Mouse (Mus musculus) MEL (cell line): ENCODE data around the gene Ranbp1. TPM values are rescaled to one million over a fixed set of nuclear protein-coding genes. Genes with fewer than 3 reads are reported as not detected.

Experiments used
- DNase-seq: peaks from one replicate; pipeline ENCODE4 v3.0.0; 2011; ENCODE audit warnings: low read depth, low spot score
- H3K27ac ChIP-seq: 2 replicates; pipeline ENCODE4 v1.5.1; 2012; ENCODE audit warnings: low read depth, mild to moderate bottlenecking, control low read depth, low read length, moderate library complexity; ENCODE audit not compliant: control insufficient read depth
- H3K27me3 ChIP-seq, 2 experiments: fragments of 150-350 bp in 1 of 2; sonication (generic) in 1 of 2; 2 replicates each; pipeline ENCODE4 v1.6.1; 2012; ENCODE audit warnings: low read length in 2 of 2, mild to moderate bottlenecking in 2 of 2, improper control_type of control experiment in 1 of 2, moderate library complexity in 1 of 2; ENCODE audit not compliant: insufficient read depth in 2 of 2, control insufficient read depth in 1 of 2
- H3K36me3 ChIP-seq, 2 experiments: 2 replicates each; pipeline ENCODE4 v1.6.1; 2012 to 2014; ENCODE audit warnings: low read length in 2 of 2, improper control_type of control experiment in 1 of 2, inconsistent platforms in 1 of 2, mild to moderate bottlenecking in 1 of 2; ENCODE audit not compliant: insufficient read depth in 2 of 2, control insufficient read depth in 1 of 2
- H3K4me1 ChIP-seq, 2 experiments: fragments of 150-350 bp in 1 of 2; sonication (generic) in 1 of 2; 2 replicates each; pipeline ENCODE4 v1.6.1; 2012; ENCODE audit warnings: low read length in 2 of 2, improper control_type of control experiment in 1 of 2, mild to moderate bottlenecking in 1 of 2; ENCODE audit not compliant: insufficient read depth in 2 of 2, control insufficient read depth in 1 of 2
- H3K4me3 ChIP-seq, 2 experiments: fragments of 150-350 bp in 1 of 2; sonication (generic) in 1 of 2; 2 replicates each; pipeline ENCODE4 v1.5.1; 2012; ENCODE audit warnings: low read depth in 2 of 2, low read length in 2 of 2, mild to moderate bottlenecking in 2 of 2, moderate library complexity in 2 of 2, control low read depth in 1 of 2, improper control_type of control experiment in 1 of 2; ENCODE audit not compliant: control insufficient read depth in 1 of 2, insufficient read depth in 1 of 2
- H3K79me2 ChIP-seq: 2 replicates; pipeline ENCODE4 v1.6.1; 2012; ENCODE audit warnings: mild to moderate bottlenecking, low read length, moderate library complexity; ENCODE audit not compliant: control insufficient read depth, poor library complexity, insufficient read depth
- H3K9ac ChIP-seq: 2 replicates; pipeline ENCODE4 v1.6.1; 2012; ENCODE audit warnings: low read depth, mild to moderate bottlenecking, control low read depth, low read length, moderate library complexity; ENCODE audit not compliant: control insufficient read depth, poor library complexity, severe bottlenecking
- H3K9me3 ChIP-seq: fragments of 150-350 bp; sonication (generic); replicated peaks from 2 replicates; pipeline ENCODE4 v1.6.1; 2012; ENCODE audit warnings: mild to moderate bottlenecking, low read length, improper control_type of control experiment, moderate library complexity; ENCODE audit not compliant: insufficient read depth
- BHLHE40 ChIP-seq: IDR thresholded peaks from 2 replicates; pipeline ENCODE4 v1.6.1; 2012; ENCODE audit warnings: low read depth, mild to moderate bottlenecking, inconsistent platforms, low read length, improper control_type of control experiment, borderline replicate concordance
- CHD1 ChIP-seq: IDR thresholded peaks from 2 replicates; pipeline ENCODE4 v1.6.1; 2012; ENCODE audit warnings: low read depth, mild to moderate bottlenecking, inconsistent platforms, low read length, improper control_type of control experiment
- CHD2 ChIP-seq: IDR thresholded peaks from 2 replicates; pipeline ENCODE4 v1.6.1; 2011; ENCODE audit warnings: low read length, improper control_type of control experiment
- CTCF ChIP-seq, 3 experiments: IDR thresholded peaks in 2 of 3; conservative IDR thresholded peaks in 1 of 3; 2 replicates each; pipeline ENCODE4 v1.5.1; 2011 to 2012; ENCODE audit warnings: low read length in 3 of 3, low read depth in 2 of 3, mild to moderate bottlenecking in 2 of 3, improper control_type of control experiment in 1 of 3, inconsistent platforms in 1 of 3, mixed read lengths in 1 of 3, moderate library complexity in 1 of 3; ENCODE audit not compliant: control insufficient read depth in 1 of 3, insufficient read depth in 1 of 3, poor library complexity in 1 of 3, severe bottlenecking in 1 of 3
- ETS1 ChIP-seq: IDR thresholded peaks from 2 replicates; pipeline ENCODE4 v1.6.1; 2012; ENCODE audit warnings: low read depth, mild to moderate bottlenecking, inconsistent platforms, low read length, improper control_type of control experiment, moderate library complexity
- GATA1 ChIP-seq: IDR thresholded peaks from 2 replicates; pipeline ENCODE4 v1.6.1; 2011; ENCODE audit warnings: low read depth, low read length, improper control_type of control experiment
- JUND ChIP-seq: IDR thresholded peaks from 2 replicates; pipeline ENCODE4 v1.6.1; 2011; ENCODE audit warnings: low read depth, mild to moderate bottlenecking, improper control_type of control experiment, low read length
- MAX ChIP-seq: IDR thresholded peaks from 2 replicates; pipeline ENCODE4 v1.6.1; 2011; ENCODE audit warnings: low read length, improper control_type of control experiment
- MAZ ChIP-seq: IDR thresholded peaks from 2 replicates; pipeline ENCODE4 v1.6.1; 2012; ENCODE audit warnings: low read depth, mild to moderate bottlenecking, inconsistent platforms, low read length, improper control_type of control experiment
- MEF2A ChIP-seq: IDR thresholded peaks from 2 replicates; pipeline ENCODE4 v1.6.1; 2014; ENCODE audit warnings: low read depth, mild to moderate bottlenecking, inconsistent platforms, low read length, improper control_type of control experiment; ENCODE audit not compliant: poor library complexity, insufficient replicate concordance, severe bottlenecking; ENCODE audit errors: extremely low read depth
- MXI1 ChIP-seq: IDR thresholded peaks from 2 replicates; pipeline ENCODE4 v1.6.1; 2011; ENCODE audit warnings: mild to moderate bottlenecking, low read depth, low read length, improper control_type of control experiment
- MYB ChIP-seq: IDR thresholded peaks from 2 replicates; pipeline ENCODE4 v1.6.1; 2011; ENCODE audit warnings: mild to moderate bottlenecking, low read depth, low read length, improper control_type of control experiment
- NELFE ChIP-seq: IDR thresholded peaks from 2 replicates; pipeline ENCODE4 v1.6.1; 2011; ENCODE audit warnings: low read depth, low read length, improper control_type of control experiment
- NRF1 ChIP-seq: IDR thresholded peaks from 2 replicates; pipeline ENCODE4 v1.6.1; 2014; ENCODE audit warnings: low read depth, mild to moderate bottlenecking, inconsistent platforms, low read length, improper control_type of control experiment, moderate library complexity; ENCODE audit not compliant: poor library complexity, insufficient read depth, severe bottlenecking
- POLR2A ChIP-seq, 2 experiments: IDR thresholded peaks; 2 replicates each; pipeline ENCODE4 v1.6.1; 2011 to 2012; ENCODE audit warnings: low read length in 2 of 2, mild to moderate bottlenecking in 2 of 2, control low read depth in 1 of 2, improper control_type of control experiment in 1 of 2, low read depth in 1 of 2, moderate library complexity in 1 of 2; ENCODE audit not compliant: control insufficient read depth in 1 of 2, insufficient read depth in 1 of 2, poor library complexity in 1 of 2
- POLR2AphosphoS2 ChIP-seq: IDR thresholded peaks from 2 replicates; pipeline ENCODE4 v1.6.1; 2011; ENCODE audit warnings: low read length, improper control_type of control experiment
- POLR2AphosphoS5 ChIP-seq: IDR thresholded peaks from 2 replicates; pipeline ENCODE4 v1.6.1; 2012; ENCODE audit warnings: low read depth, borderline replicate concordance, mild to moderate bottlenecking, inconsistent platforms, low read length, moderate library complexity, mixed read lengths
- RAD21 ChIP-seq: IDR thresholded peaks from 2 replicates; pipeline ENCODE4 v1.6.1; 2011; ENCODE audit warnings: mild to moderate bottlenecking, low read depth, low read length, improper control_type of control experiment
- RCOR1 ChIP-seq: IDR thresholded peaks from 2 replicates; pipeline ENCODE4 v1.6.1; 2012; ENCODE audit warnings: low read depth, mild to moderate bottlenecking, inconsistent platforms, low read length, improper control_type of control experiment
- SIN3A ChIP-seq: IDR thresholded peaks from 2 replicates; pipeline ENCODE4 v1.6.1; 2012; ENCODE audit warnings: low read length, improper control_type of control experiment, inconsistent platforms
- SMC3 ChIP-seq: IDR thresholded peaks from 2 replicates; pipeline ENCODE4 v1.6.1; 2011; ENCODE audit warnings: low read depth, low read length, improper control_type of control experiment
- TCF12 ChIP-seq: IDR thresholded peaks from 2 replicates; pipeline ENCODE4 v1.6.1; 2014; ENCODE audit warnings: low read depth, mild to moderate bottlenecking, inconsistent platforms, low read length, improper control_type of control experiment, moderate library complexity
- UBTF ChIP-seq: IDR thresholded peaks from 2 replicates; pipeline ENCODE4 v1.6.1; 2012; ENCODE audit warnings: low read depth, mild to moderate bottlenecking, inconsistent platforms, low read length, improper control_type of control experiment, moderate library complexity, borderline replicate concordance; ENCODE audit not compliant: insufficient read depth
- USF1 ChIP-seq: IDR thresholded peaks from 2 replicates; pipeline ENCODE4 v1.6.1; 2014; ENCODE audit warnings: low read depth, mild to moderate bottlenecking, inconsistent platforms, low read length, improper control_type of control experiment, moderate library complexity
- USF2 ChIP-seq, 2 experiments: IDR thresholded peaks; 2 replicates each; pipeline ENCODE4 v1.6.1; 2011 to 2012; ENCODE audit warnings: improper control_type of control experiment in 2 of 2, low read length in 2 of 2, borderline replicate concordance in 1 of 2, inconsistent platforms in 1 of 2, low read depth in 1 of 2, mild to moderate bottlenecking in 1 of 2; ENCODE audit not compliant: insufficient read depth in 1 of 2
- ZC3H11A ChIP-seq: IDR thresholded peaks from 2 replicates; pipeline ENCODE4 v1.6.1; 2012; ENCODE audit warnings: low read depth, mild to moderate bottlenecking, inconsistent platforms, low read length, improper control_type of control experiment
- ZKSCAN1 ChIP-seq: IDR thresholded peaks from 2 replicates; pipeline ENCODE4 v1.6.1; 2012; ENCODE audit warnings: low read depth, mild to moderate bottlenecking, inconsistent platforms, low read length, improper control_type of control experiment, moderate library complexity
- ZMIZ1 ChIP-seq: IDR thresholded peaks from 2 replicates; pipeline ENCODE4 v1.6.1; 2012; ENCODE audit warnings: low read depth, mild to moderate bottlenecking, inconsistent platforms, low read length, improper control_type of control experiment, moderate library complexity
- polyA plus RNA-seq, 2 experiments: library from polyadenylated mRNA; stranded (reverse) in 1 of 2; unstranded in 1 of 2; fragments of >175 nt in 1 of 2; fragments of >200 nt in 1 of 2; gene quantifications; 2 replicates each; pipeline versions ENCODE4 v1.2.1 to v1.2.4; 2012; ENCODE audit warnings: low replicate concordance in 2 of 2, low read depth in 1 of 2; ENCODE audit not compliant: insufficient read length in 2 of 2, insufficient read depth in 1 of 2, missing spikeins in 1 of 2
- total RNA-seq: library from RNA; depleted of rRNA; stranded (reverse); fragments of 300-350 nt; gene quantifications from 2 replicates; pipeline ENCODE4 v1.2.3, GENCODE M21; 2012

Ranbp1 gene
- total and polyA plus RNA-seq, 3 experiments, result 162 to 681 (median 440) TPM

- DNase-seq, result peak; percentile 46
These were observed 39.6 kb upstream of the Ranbp1 start for GRCm38 (mm10) chr16:18288166-18288565.

GRCm38 (mm10) chr16:18275166-18275565, 26.6 kb upstream of the Ranbp1 start:
- no peaks in the 10 kb centered on the region for H3K9me3 ChIP-seq
- no peaks in the 10 kb centered on the region for H3K4me1 ChIP-seq
- H3K36me3 ChIP-seq, result peaks cover 0 to 56% of the 10 kb centered on the region in 2 experiments; a peak in 2 of 4 replicates
- H3K27ac ChIP-seq, result no peak overlapping the region
- no peak overlapping the region for H3K9ac ChIP-seq
- no peaks in the 10 kb centered on the region for H3K27me3 ChIP-seq
- TF ChIP-seq MAX (no peak), SIN3A (no peak), POLR2AphosphoS2 (no peak), ZKSCAN1 (no peak), MAZ (no peak), MXI1 (no peak), POLR2A (IDR thresholded peaks at IDR 0.05; ENCODE audit: control insufficient read depth in 1 of 2, insufficient read depth in 1 of 2, low read depth in 1 of 2, low read length in 2 of 2, poor library complexity in 1 of 2) (no peak), RCOR1 (no peak), CHD2 (no peak), USF2 (IDR thresholded peaks at IDR 0.05; ENCODE audit: borderline replicate concordance in 1 of 2, insufficient read depth in 1 of 2, low read depth in 1 of 2, low read length in 2 of 2) (no peak), CTCF (IDR thresholded peaks at IDR 0.05 in 2 of 3, conservative IDR thresholded peaks at IDR 0.05 in 1 of 3; ENCODE audit: control insufficient read depth in 1 of 3, insufficient read depth in 1 of 3, low read depth in 2 of 3, low read length in 3 of 3, poor library complexity in 1 of 3, severe bottlenecking in 1 of 3) (no peak), ZC3H11A (no peak), NELFE (no peak), GATA1 (no peak), CHD1 (no peak), RAD21 (no peak), MEF2A (no peak), POLR2AphosphoS5 (no peak), JUND (no peak)
- TF ChIP-seq, all 39 proteins: peak for 0
- no peak for DNase-seq
- H3K4me3 ChIP-seq, result no peak overlapping the region
- peaks cover 5% of the 10 kb centered on the region; the same call in 1 of the 2 replicates for H3K79me2 ChIP-seq

More at GRCm38 (mm10) chr16:18288166-18288565, 39.6 kb upstream of the Ranbp1 start:
- Histone ChIP-seq H3K4me3 (peak overlapping the region; percentile 78 to 82), H3K36me3 (peaks cover 17% of the 10 kb centered on the region in 2 experiments), H3K9me3 (no peaks in the 10 kb centered on the region), H3K27ac (peak overlapping the region; percentile 87), H3K27me3 (no peaks in the 10 kb centered on the region), H3K4me1 (peaks cover 13% of the 10 kb centered on the region in 2 experiments; a peak in 3 of 4 replicates), H3K79me2 (peaks cover 43% of the 10 kb centered on the region), H3K9ac (peak overlapping the region; percentile 97)
- TF ChIP-seq UBTF (no peak), BHLHE40 (no peak), SIN3A (no peak), MYB (no peak), MEF2A (no peak), TCF12 (no peak), USF1 (no peak), NRF1 (no peak), POLR2AphosphoS5 (no peak), ZMIZ1 (no peak), CHD1 (no peak), CTCF (IDR thresholded peaks at IDR 0.05 in 2 of 3, conservative IDR thresholded peaks at IDR 0.05 in 1 of 3; ENCODE audit: control insufficient read depth in 1 of 3, insufficient read depth in 1 of 3, low read depth in 2 of 3, low read length in 3 of 3, poor library complexity in 1 of 3, severe bottlenecking in 1 of 3) (no peak), SMC3 (no peak), ZC3H11A (no peak), ETS1 (no peak), MAZ (no peak), NELFE (no peak)
